Comparison of ENCODE assay signal across 14 mouse cellular contexts in genomic region chr2:72849441-72850192, GRCm38 (mm10).
DNase-seq lines count a peak whose midpoint lies in the region; ATAC-seq and TF ChIP-seq lines count a peak whose summit lies in the region.
"Had no signal": no experiment of that assay in that cellular context is flagged by ENCODE, and none has a peak within 500 bp of the region (broad histone marks: within the 10 kb centered on the region; RNA-seq: fewer than 3 reads in every experiment).

No protein-coding gene starts in this region.

- no peaks in the 10 kb centered on the region for H3K4me1 ChIP-seq in lung, embryonic 14.5 days (ENCODE audit: insufficient read depth)
- no peaks in the 10 kb centered on the region for H3K4me1 ChIP-seq in liver, embryonic 11.5 days (replicated peaks; ENCODE audit: control insufficient read depth, insufficient read depth, low read length)
- H3K4me1 ChIP-seq: forebrain, embryonic 15.5 days had no signal

- H3K9ac ChIP-seq in lung, embryonic 14.5 days: no peak overlapping the region
- no peak overlapping the region for H3K9ac ChIP-seq in liver, embryonic 11.5 days (ENCODE audit: low read depth, low read length)
- H3K9ac ChIP-seq: forebrain, embryonic 15.5 days had no signal

- no peak overlapping the region for H3K27ac ChIP-seq in lung, embryonic 14.5 days (ENCODE audit: low read depth)
- H3K27ac ChIP-seq in liver, embryonic 11.5 days (ENCODE audit: low read depth, low read length): no peak overlapping the region
- H3K27ac ChIP-seq in layer of hippocampus, adult 2 months: no peak overlapping the region
- H3K27ac ChIP-seq: forebrain, embryonic 15.5 days had no signal

- no peak for TF ChIP-seq CTCF in lung, embryonic 14.5 days (IDR thresholded peaks at IDR 0.05; ENCODE audit: low read depth)
- no peak for TF ChIP-seq CTCF in layer of hippocampus, adult 2 months (conservative IDR thresholded peaks at IDR 0.05)

- peak overlapping the region; percentile 28; the same call in 1 of the 2 replicates for H3K4me2 ChIP-seq in lung, embryonic 14.5 days
- peak overlapping the region; percentile 24 for H3K4me2 ChIP-seq in liver, embryonic 11.5 days
- H3K4me2 ChIP-seq: forebrain, embryonic 15.5 days had no signal

- no peaks in the 10 kb centered on the region for H3K9me3 ChIP-seq in lung, embryonic 14.5 days (ENCODE audit: low read depth, low read length)
- H3K9me3 ChIP-seq in liver, embryonic 11.5 days (ENCODE audit: control insufficient read depth, low read length): no peaks in the 10 kb centered on the region
- H3K9me3 ChIP-seq: forebrain, embryonic 15.5 days had no signal

- no peaks in the 10 kb centered on the region for H3K36me3 ChIP-seq in lung, embryonic 14.5 days (ENCODE audit: insufficient read depth)
- H3K36me3 ChIP-seq in liver, embryonic 11.5 days (ENCODE audit: control insufficient read depth, insufficient read depth, low read length): no peaks in the 10 kb centered on the region
- H3K36me3 ChIP-seq: forebrain, embryonic 15.5 days had no signal

- intact Hi-C loops in heart, postnatal 36 days (cut with DNase I): no loop called here

- no peaks in the 10 kb centered on the region for H3K27me3 ChIP-seq in lung, embryonic 14.5 days (ENCODE audit: insufficient read depth, low read length)
- no peaks in the 10 kb centered on the region for H3K27me3 ChIP-seq in liver, embryonic 11.5 days (replicated peaks; ENCODE audit: control insufficient read depth, insufficient read depth, low read length)
- H3K27me3 ChIP-seq: forebrain, embryonic 15.5 days had no signal

- H3K4me3 ChIP-seq in lung, embryonic 14.5 days (ENCODE audit: low read depth, low read length): no peak overlapping the region
- H3K4me3 ChIP-seq in liver, embryonic 11.5 days (ENCODE audit: low read depth, low read length): no peak overlapping the region
- no peak overlapping the region for H3K4me3 ChIP-seq in layer of hippocampus, adult 2 months
- H3K4me3 ChIP-seq: forebrain, embryonic 15.5 days had no signal

- DNase-seq in heart, adult 11 months: peak; percentile 88
- DNase-seq in heart, postnatal 36 days: no peak
- DNase-seq in lung, embryonic 14.5 days: peak; percentile 47
- no peak for DNase-seq in lung, postnatal 25 days (ENCODE audit: low spot score)
- peak; percentile 15 for DNase-seq in fibroblast of lung, adult 2 months (ENCODE audit: low read depth)
- no peak for DNase-seq in liver, embryonic 11.5 days (ENCODE audit: low spot score)
- no peak for DNase-seq in urinary bladder, postnatal 14 days (ENCODE audit: low spot score)
- DNase-seq in layer of hippocampus, adult 2 months (ENCODE audit: low spot score in 2 of 2): no peak
- DNase-seq: cerebellum, adult 18-20 months; gastrocnemius, postnatal 10 days; kidney, adult 18-20 months; spleen, adult 18-20 months had no signal

- no peak for ATAC-seq in lung, embryonic 14.5 days (ENCODE audit: insufficient read depth)
- no peak for ATAC-seq in liver, embryonic 11.5 days (replicated peaks; ENCODE audit: low FRiP score)
- ATAC-seq: activated CD4-positive, CD25-positive, alpha-beta regulatory T cell, adult 4 months; forebrain, embryonic 15.5 days had no signal

- 39% methylated on average over 12 of the region's 12 CpGs for WGBS in lung, embryonic 14.5 days
- 39% methylated on average over 12 of the region's 12 CpGs for WGBS in liver, embryonic 11.5 days

Comparison
In these comparisons a context has a peak if more than half of its experiments do, and no peak if none do; other contexts are left out.
1. DNase-seq: peak in heart, adult 11 months (single experiment), lung, embryonic 14.5 days (single experiment) and fibroblast of lung, adult 2 months (single experiment); none in heart, postnatal 36 days (0 of 2), lung, postnatal 25 days (single experiment), liver, embryonic 11.5 days (single experiment), urinary bladder, postnatal 14 days (single experiment) and layer of hippocampus, adult 2 months (0 of 2).